Mouse (Mus musculus): ENCODE data around the gene Abcg5.

DNA sequence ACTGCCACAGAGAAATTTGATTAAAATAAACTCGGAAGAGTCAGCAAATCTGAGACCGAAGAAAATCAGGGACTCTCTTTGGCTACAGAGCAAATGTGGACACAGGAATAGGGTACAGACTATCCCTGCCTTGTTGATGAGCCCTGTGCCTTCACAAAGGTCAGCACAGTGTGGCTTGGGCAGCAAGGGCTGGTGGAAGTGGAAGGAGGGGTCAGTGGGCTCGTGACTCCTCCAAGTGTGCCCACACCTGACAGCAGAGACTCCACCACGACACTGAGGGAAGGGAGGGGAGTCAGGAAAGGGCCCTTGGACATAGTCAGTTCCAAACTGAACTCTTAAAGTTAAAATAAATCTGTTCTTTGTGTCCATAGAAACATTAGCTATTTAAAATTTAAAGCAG lies 32.1 kb upstream of the Abcg5 start:
- TF ChIP-seq EP300 (IDR thresholded peaks at IDR 0.05; ENCODE audit: low read depth in 1 of 2, low read length in 2 of 2): no peak
- TF ChIP-seq MXI1 (IDR thresholded peaks at IDR 0.05; ENCODE audit: low read depth, low read length): no peak
- TF ChIP-seq POLR2A (IDR thresholded peaks at IDR 0.05; ENCODE audit: control insufficient read depth in 1 of 2, insufficient read depth in 1 of 2, low read depth in 1 of 2, low read length in 2 of 2, poor library complexity in 1 of 2): no peak
- TF ChIP-seq BHLHE40 (IDR thresholded peaks at IDR 0.05; ENCODE audit: borderline replicate concordance, low read depth, low read length): no peak
- TF ChIP-seq ZNF384 (IDR thresholded peaks at IDR 0.05; ENCODE audit: low read depth, low read length): no peak
- TF ChIP-seq KAT2A (conservative IDR thresholded peaks at IDR 0.05; ENCODE audit: low read depth, low read length): no peak
- no peak for TF ChIP-seq MAZ (IDR thresholded peaks at IDR 0.05; ENCODE audit: low read depth, low read length)
- TF ChIP-seq CTCF (IDR thresholded peaks at IDR 0.05 in 2 of 3, conservative IDR thresholded peaks at IDR 0.05 in 1 of 3; ENCODE audit: control insufficient read depth in 1 of 3, insufficient read depth in 1 of 3, low read depth in 2 of 3, low read length in 3 of 3, poor library complexity in 1 of 3, severe bottlenecking in 1 of 3): no peak
- TF ChIP-seq MEF2A (IDR thresholded peaks at IDR 0.05; ENCODE audit: extremely low read depth, insufficient replicate concordance, low read depth, low read length, poor library complexity, severe bottlenecking): no peak

Measured in MEL (cell line).